Mouse (Mus musculus) midbrain, embryonic 14.5 days (tissue): ENCODE measurements around the gene Actn2. TPM values are rescaled to one million over a fixed set of nuclear protein-coding genes. Genes with fewer than 3 reads are reported as not detected.

ENCODE experiments used
- ATAC-seq: fragments of 200-750 bp; cut with Nextera tagmentation; 2 replicates; pipeline ENCODE4 v1.8.0; 2017; ENCODE audit warnings: moderate number of reproducible peaks, moderate library complexity; ENCODE audit not compliant: low FRiP score, low TSS enrichment
- DNase-seq: peaks from one replicate; pipeline ENCODE4 v3.0.0-alpha.2; 2015
- H3K27ac ChIP-seq: fragments of 300-500 bp; sonication (generic); replicated peaks from 2 replicates; pipeline ENCODE4 v1.5.1; 2014; ENCODE audit warnings: mild to moderate bottlenecking, low read depth, low read length, moderate library complexity
- H3K27me3 ChIP-seq: fragments of 300-500 bp; sonication (generic); 2 replicates; pipeline ENCODE4 v1.6.1; 2014; ENCODE audit warnings: low read length, control low read depth, mixed read lengths; ENCODE audit not compliant: control insufficient read depth, insufficient read depth
- H3K36me3 ChIP-seq: fragments of 300-500 bp; sonication (generic); 2 replicates; pipeline ENCODE4 v1.6.1; 2014; ENCODE audit warnings: low read length, control low read depth; ENCODE audit not compliant: control insufficient read depth, insufficient read depth
- H3K4me1 ChIP-seq: fragments of 300-500 bp; sonication (generic); 2 replicates; pipeline ENCODE4 v1.6.1; 2014; ENCODE audit warnings: mild to moderate bottlenecking, antibody characterized with exemption, low read length, control low read depth; ENCODE audit not compliant: control insufficient read depth, insufficient read depth
- H3K4me2 ChIP-seq: fragments of 300-500 bp; sonication (generic); 2 replicates; pipeline ENCODE4 v1.6.1; 2014; ENCODE audit warnings: mild to moderate bottlenecking, low read length, moderate library complexity
- H3K4me3 ChIP-seq: fragments of 300-500 bp; sonication (generic); replicated peaks from 2 replicates; pipeline ENCODE4 v1.5.1; 2014; ENCODE audit warnings: low read depth, low read length
- H3K9ac ChIP-seq: fragments of 300-500 bp; sonication (generic); replicated peaks from 2 replicates; pipeline ENCODE4 v1.6.1; 2014; ENCODE audit warnings: mild to moderate bottlenecking, low read length, moderate library complexity
- H3K9me3 ChIP-seq: fragments of 300-500 bp; sonication (generic); 2 replicates; pipeline ENCODE4 v1.6.1; 2016; ENCODE audit warnings: low read length, control low read depth, mixed read lengths; ENCODE audit not compliant: control insufficient read depth
- WGBS: fragments of 180-500 bp; shearing (Covaris S2); extraction: QIAGEN DNeasy Blood & Tissue Kit; methylation state at CpG from one replicate; pipeline ENCODE4 v1.1.7; 2014; 5-methylcytosine and 5-hydroxymethylcytosine counted together
- polyA plus RNA-seq: library from polyadenylated mRNA; unstranded; fragments of >200 nt; fragmentation: Nextera tagmentation; extraction: Ambion mirVana; gene quantifications from 2 replicates; pipeline ENCODE4 v1.2.1, GENCODE M21; 2014

Actn2 gene
- polyA plus RNA-seq, 1 experiment from 2014 or later, result 1.7 TPM

DNA sequence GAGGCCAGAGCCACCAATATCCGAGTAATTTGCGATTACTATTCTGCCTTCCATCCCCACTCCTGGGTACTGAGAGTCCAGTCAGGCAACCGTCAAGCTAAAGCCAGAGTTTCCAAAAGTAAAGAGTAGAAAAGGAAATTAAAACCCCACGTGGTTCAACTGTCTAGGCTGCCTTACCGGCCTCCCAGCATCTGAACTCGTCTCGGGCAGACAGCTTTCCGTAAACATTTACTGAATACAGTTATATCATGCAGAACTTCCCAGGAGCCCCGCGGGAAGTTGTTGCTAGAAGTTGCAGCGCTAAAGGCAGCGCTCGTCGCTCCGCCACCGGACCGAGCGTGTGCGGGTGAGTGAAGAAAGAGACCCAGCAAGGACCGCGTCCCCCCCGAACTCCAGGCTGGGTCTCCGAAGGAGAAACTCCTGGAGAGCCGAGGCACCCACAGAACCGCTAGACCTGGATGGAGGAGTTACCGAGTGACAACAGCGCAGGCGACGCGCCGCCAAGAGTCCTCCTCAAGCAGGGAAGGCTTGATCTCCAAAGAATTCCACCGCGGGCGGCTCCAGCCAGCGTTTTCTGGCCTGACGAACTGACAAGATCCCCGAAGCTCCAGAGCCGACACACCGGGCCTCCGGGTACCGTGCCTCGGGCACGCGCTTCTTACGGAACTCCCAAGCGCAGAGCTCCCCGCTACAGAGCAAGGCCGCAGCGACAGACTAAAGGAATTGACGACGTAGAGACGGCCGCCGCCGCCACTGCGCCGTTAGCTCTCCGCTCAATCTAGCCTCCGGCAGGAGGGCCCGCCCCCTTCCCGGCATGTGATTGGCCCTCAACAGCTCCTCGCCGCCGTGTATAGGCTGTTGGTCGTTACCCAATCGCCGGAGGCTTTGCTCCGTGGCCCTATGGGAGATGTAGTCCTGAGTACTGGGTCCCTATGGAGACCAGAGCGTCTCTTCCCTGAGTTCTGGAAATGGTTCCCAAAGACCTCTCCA, 82.9 kb downstream of the Actn2 start, which contains the start of gene Mtr:
TSS of gene Mtr (minus strand) at position 723 of the 990 bp plus-strand sequence.
- peak; percentile 100 for ATAC-seq
- under 1% methylated on average over 69 of the region's 69 CpGs for WGBS

DNA sequence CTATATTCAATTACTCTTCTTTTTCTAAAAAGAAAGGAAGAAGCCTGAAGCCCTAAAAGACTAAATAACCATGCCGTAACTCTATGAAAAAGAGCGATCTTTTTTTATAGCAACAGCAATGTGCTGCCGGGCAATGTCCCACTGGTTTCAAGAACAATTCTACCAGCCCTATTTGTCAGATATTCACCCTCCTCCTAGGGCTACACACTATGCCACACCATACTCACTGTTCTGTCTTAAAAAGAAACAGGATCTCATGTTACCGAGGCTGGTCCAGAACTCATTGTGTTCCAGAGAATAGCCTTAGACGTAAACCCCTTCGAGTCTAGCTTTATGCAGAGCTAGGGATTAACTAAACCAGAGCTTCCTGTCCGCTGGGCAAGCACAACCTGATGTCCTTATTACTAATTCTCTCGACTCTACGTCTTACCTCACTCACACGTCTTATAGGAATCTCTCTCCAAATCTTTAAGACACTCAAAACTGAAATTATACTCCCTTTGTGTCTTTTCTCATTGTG, 83.6 kb downstream of the Actn2 start:
- no peak overlapping the region for H3K27ac ChIP-seq
- 8% methylated on average over 10 of the region's 10 CpGs for WGBS
- peak overlapping the region; percentile 70 for H3K9ac ChIP-seq
- H3K4me3 ChIP-seq, result peak overlapping the region; percentile 76
- DNase-seq, result peak; percentile 32
- peak overlapping the region; percentile 76 for H3K4me2 ChIP-seq
- H3K9me3 ChIP-seq, result peaks cover 3% of the 10 kb centered on the region; the same call in 1 of the 2 replicates
- ATAC-seq, result no peak
- H3K27me3 ChIP-seq, result no peaks in the 10 kb centered on the region
- peaks cover 13% of the 10 kb centered on the region; the same call in 1 of the 2 replicates for H3K4me1 ChIP-seq
- H3K36me3 ChIP-seq, result no peaks in the 10 kb centered on the region

More for the DNA sequence above, 82.9 kb downstream of the Actn2 start, which contains the start of gene Mtr:
- H3K9ac ChIP-seq, result peak within 1 kb of the TSS; percentile 70
- peaks cover 3% of the 10 kb centered on the region; the same call in 1 of the 2 replicates for H3K9me3 ChIP-seq
- peak within 1 kb of the TSS; percentile 76 for H3K4me3 ChIP-seq
- peaks cover 13% of the 10 kb centered on the region; the same call in 1 of the 2 replicates for H3K4me1 ChIP-seq
- H3K4me2 ChIP-seq, result peak within 1 kb of the TSS; percentile 76
- DNase-seq, result peak; percentile 98
- no peaks in the 10 kb centered on the region for H3K36me3 ChIP-seq
- H3K27ac ChIP-seq, result peak within 1 kb of the TSS; percentile 83
- no peaks in the 10 kb centered on the region for H3K27me3 ChIP-seq

DNA sequence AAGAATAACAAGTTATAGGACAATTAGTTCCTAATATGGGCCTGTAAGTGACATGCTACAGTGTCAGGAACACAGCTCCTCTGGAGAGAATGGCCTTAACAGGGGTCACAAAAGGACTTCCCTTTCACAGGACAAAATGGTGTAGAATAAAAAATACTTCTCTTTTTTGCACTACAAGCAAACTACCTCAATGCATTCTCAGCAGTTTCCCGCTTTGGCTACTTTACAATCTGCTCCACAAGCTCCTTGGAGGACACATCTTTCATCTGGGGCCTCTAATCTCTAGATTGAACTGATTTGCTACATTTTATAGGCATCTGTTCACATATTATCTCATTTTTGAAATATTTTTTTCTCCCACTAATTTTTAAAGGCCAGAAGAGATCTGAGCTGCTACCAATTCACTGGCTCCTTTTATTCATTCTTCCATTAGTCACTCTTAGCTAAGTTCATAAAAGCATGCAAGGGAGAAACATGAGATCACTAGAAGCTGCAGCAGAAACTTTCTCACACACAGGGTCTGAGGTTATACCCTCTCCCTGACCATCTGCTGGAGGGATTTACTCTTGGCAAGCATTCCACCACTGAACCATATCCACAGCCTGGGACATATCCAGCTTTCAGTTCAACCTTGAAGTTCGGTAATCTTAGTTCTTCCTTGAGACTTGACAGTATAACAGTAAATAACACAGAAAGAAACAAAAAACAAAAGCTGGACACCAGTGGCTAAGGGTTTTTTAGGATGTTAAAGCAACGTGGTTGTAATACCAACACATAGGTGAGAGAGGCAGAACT, 84.5 kb downstream of the Actn2 start:
- Histone ChIP-seq H3K27ac (no peak overlapping the region), H3K36me3 (no peaks in the 10 kb centered on the region), H3K9me3 (peaks cover 1% of the 10 kb centered on the region; the same call in 1 of the 2 replicates), H3K4me2 (peak overlapping the region; percentile 76), H3K27me3 (no peaks in the 10 kb centered on the region), H3K4me1 (peaks cover 13% of the 10 kb centered on the region; the same call in 1 of the 2 replicates), H3K4me3 (no peak overlapping the region), H3K9ac (no peak overlapping the region)
- DNase-seq, result no peak
- no peak for ATAC-seq
- WGBS, result 73% methylated on average over 3 of the region's 3 CpGs

DNA sequence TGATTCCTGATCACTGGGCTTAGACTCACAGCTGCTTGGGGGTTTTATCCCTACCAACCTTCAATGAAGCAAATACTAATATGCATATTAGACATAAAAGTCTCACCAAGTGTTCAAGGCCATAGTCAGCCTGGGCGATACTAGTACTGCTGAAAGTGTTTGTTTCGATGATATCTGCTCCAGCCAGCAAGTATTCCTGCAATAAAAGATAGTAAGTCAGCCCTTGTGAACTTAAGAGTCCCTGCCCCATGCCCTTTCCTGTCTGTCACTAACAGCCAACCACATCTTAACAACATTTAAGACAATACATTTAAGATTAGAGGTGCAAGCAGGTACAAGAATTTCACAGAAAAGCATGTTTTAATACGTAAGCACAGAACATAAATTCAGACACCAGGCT, 90.1 kb downstream of the Actn2 start:
- ATAC-seq, result no peak
- Histone ChIP-seq H3K4me3 (no peak overlapping the region), H3K4me1 (no peaks in the 10 kb centered on the region), H3K27ac (no peak overlapping the region), H3K36me3 (peaks cover 26% of the 10 kb centered on the region; the same call in 1 of the 2 replicates), H3K9ac (no peak overlapping the region), H3K27me3 (no peaks in the 10 kb centered on the region), H3K4me2 (no peak overlapping the region), H3K9me3 (no peaks in the 10 kb centered on the region)
- WGBS, result 98% methylated on average over 3 of the region's 3 CpGs
- no peak for DNase-seq

DNA sequence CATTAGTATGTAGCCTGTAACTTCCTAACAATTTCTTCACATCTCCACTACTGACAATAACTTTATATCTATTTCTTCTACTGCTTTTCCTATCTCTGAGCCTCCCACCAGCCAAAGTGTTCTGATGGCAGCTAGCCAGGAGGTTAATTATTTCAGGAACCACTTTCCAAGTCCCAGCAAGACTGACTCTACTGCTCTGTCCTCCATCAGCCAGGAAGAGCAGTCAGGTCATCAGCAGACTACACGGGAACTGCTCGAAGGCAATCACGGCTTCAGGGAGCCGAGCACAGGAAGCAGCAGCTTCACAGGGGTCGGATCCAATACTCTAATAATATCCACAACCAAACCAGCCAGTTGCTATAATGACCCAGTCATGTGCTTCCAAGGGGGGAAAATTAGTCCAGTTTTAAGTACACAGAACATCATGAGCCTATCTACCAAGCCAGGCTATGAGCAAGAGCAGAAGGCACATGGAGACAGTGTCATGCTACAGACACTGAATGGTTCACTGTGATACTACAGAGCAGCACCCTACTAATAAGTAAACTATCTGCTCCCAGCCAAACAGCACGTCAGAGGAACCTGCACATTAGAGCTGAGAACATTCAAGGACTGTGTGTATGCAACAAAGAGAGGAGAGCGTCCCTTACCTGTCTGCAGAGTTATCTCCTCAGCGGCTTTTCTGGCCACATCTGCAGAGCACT, 91.2 kb downstream of the Actn2 start:
- 95% methylated on average over 8 of the region's 8 CpGs for WGBS
- H3K4me1 ChIP-seq, result no peaks in the 10 kb centered on the region
- H3K27me3 ChIP-seq, result no peaks in the 10 kb centered on the region
- no peak overlapping the region for H3K4me3 ChIP-seq
- peaks cover 30% of the 10 kb centered on the region for H3K36me3 ChIP-seq
- DNase-seq (no peak), ATAC-seq (no peak)
- H3K4me2 ChIP-seq, result no peak overlapping the region
- H3K27ac ChIP-seq, result no peak overlapping the region
- H3K9ac ChIP-seq, result no peak overlapping the region
- no peaks in the 10 kb centered on the region for H3K9me3 ChIP-seq

DNA sequence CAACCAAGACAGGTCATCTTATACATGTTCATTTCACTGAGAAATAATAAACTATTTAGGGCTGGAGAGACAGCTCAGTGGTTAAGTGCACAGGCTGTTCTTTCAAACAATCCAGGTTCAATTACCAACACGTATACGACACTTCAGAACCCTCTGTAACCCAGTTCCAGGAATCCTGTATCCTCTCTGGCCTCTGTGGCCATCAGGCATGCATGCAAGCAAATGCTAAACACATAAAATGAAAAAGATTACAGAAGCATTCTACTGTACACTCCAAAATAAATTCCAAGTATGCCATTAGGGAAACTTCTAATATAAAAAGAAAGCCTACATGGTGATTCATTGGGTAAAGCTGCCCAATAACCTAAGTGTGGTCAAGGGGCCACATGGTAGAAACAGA, 94.6 kb downstream of the Actn2 start:
- Histone ChIP-seq H3K9me3 (no peaks in the 10 kb centered on the region), H3K9ac (no peak overlapping the region), H3K4me2 (no peak overlapping the region), H3K4me3 (no peak overlapping the region), H3K36me3 (peaks cover 53% of the 10 kb centered on the region), H3K27ac (no peak overlapping the region), H3K27me3 (no peaks in the 10 kb centered on the region), H3K4me1 (no peaks in the 10 kb centered on the region)
- DNase-seq (no peak), ATAC-seq (no peak)
- 94% methylated on average over 2 of the region's 2 CpGs for WGBS

DNA sequence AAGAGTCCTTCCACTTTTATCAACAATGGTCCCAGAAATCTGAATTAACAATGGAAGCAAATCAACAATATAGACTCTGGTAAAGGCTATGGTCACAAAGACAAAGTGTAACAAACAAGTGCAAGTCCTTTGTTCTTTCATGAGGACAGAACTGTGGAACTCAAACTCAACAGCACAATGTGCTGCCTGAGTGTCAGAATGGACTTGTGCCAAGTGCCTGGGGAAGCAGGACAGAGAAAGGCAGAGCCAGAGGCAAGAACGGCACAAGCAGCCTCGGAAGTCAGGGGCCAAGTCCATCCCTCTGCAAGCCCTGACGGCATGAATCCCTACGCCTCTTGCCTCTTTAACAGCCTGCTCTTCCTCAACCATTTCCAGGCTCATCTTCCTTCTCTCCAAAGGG, 96.6 kb downstream of the Actn2 start:
- no peak for ATAC-seq
- Histone ChIP-seq H3K4me3 (no peak overlapping the region), H3K36me3 (peaks cover 44% of the 10 kb centered on the region), H3K27ac (no peak overlapping the region), H3K4me2 (no peak overlapping the region), H3K9ac (no peak overlapping the region), H3K9me3 (no peaks in the 10 kb centered on the region), H3K4me1 (no peaks in the 10 kb centered on the region), H3K27me3 (no peaks in the 10 kb centered on the region)
- 77% methylated on average over 4 of the region's 4 CpGs for WGBS
- peak; percentile 13 for DNase-seq

DNA sequence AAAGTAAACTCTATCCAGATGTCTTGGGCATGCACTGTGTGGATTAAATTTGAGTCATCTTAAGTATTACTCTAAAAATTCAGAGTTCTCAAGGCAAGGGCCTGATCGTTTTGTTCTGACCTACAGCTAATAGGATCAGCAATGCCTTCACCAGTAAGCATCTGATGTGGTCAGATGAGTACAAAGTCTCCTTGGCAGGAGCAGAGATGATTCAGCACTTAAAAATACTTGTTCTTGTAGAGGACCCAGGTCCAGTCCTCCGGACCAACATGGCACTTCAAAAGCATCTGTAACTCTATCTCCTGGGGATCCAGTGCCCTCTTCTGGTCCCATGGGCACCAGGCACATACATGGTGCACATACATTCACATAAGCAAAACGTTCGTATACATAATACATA, 108.4 kb downstream of the Actn2 start:
- peaks cover 54% of the 10 kb centered on the region for H3K36me3 ChIP-seq

More for the DNA sequence above, 108.4 kb downstream of the Actn2 start:
- H3K27ac ChIP-seq, result no peak overlapping the region
- ATAC-seq (no peak), DNase-seq (no peak)
- H3K4me1 ChIP-seq, result no peaks in the 10 kb centered on the region
- no peak overlapping the region for H3K9ac ChIP-seq
- no peaks in the 10 kb centered on the region for H3K27me3 ChIP-seq
- WGBS, result 89% methylated on average over 4 of the region's 4 CpGs
- no peak overlapping the region for H3K4me3 ChIP-seq
- H3K9me3 ChIP-seq, result no peaks in the 10 kb centered on the region
- H3K4me2 ChIP-seq, result no peak overlapping the region
